Mouse (Mus musculus): Measurements from ENCODE around the gene Cxcr6. TPM values are rescaled to one million over a fixed set of nuclear protein-coding genes. Genes with fewer than 3 reads are reported as not detected.

The Cxcr6 gene
- polyA plus RNA-seq, 1 experiment from 2014 or later, result 0.06 TPM

GRCm38 (mm10) chr9:123851062-123851712, 44.9 kb downstream of the Cxcr6 start:
- CTCF ChIA-PET, result no interaction called here
- H3K27me3 ChIP-seq, result no peaks in the 10 kb centered on the region
- POLR2A ChIA-PET, result no interaction called here
- no peak for TF ChIP-seq CTCF (IDR thresholded peaks at IDR 0.05)
- ATAC-seq (peak; percentile 84), DNase-seq (ENCODE audit: low read depth, low spot score) (no peak)
- in situ Hi-C loops (cut with MboI; ENCODE audit: low pct_unique_long_range_greater_than_20kb), result no loop called here

- CTCF ChIA-PET, result no interaction called here
- in situ Hi-C loops (cut with MboI; ENCODE audit: low pct_unique_long_range_greater_than_20kb), result no loop called here
- POLR2A ChIA-PET, result no interaction called here
- TF ChIP-seq CTCF (IDR thresholded peaks at IDR 0.05), result no peak
- no peaks in the 10 kb centered on the region for H3K27me3 ChIP-seq
- ATAC-seq, result peak; percentile 91
- peak; percentile 57 for DNase-seq (ENCODE audit: low read depth, low spot score)
Observed at GRCm38 (mm10) chr9:123851713-123852448, 45.6 kb downstream of the Cxcr6 start, which contains the start of gene Fyco1. Gene Fyco1, minus strand, starts transcription at chr9:123851899.

GRCm38 (mm10) chr9:123852449-123853390, 46.4 kb downstream of the Cxcr6 start:
- DNase-seq (ENCODE audit: low read depth, low spot score) (no peak), ATAC-seq (no peak)
- in situ Hi-C loops (cut with MboI; ENCODE audit: low pct_unique_long_range_greater_than_20kb), result no loop called here
- CTCF ChIA-PET, result no interaction called here
- TF ChIP-seq CTCF (IDR thresholded peaks at IDR 0.05), result no peak
- POLR2A ChIA-PET, result interaction anchor here (0.5 kb wide), 1 partner anchor 423 kb away, joined by 3 read pairs; no protein-coding TSS in a partner anchor
- H3K27me3 ChIP-seq, result no peaks in the 10 kb centered on the region

- POLR2A ChIA-PET, result no interaction called here
- CTCF ChIA-PET, result no interaction called here
- ATAC-seq, result no peak
Observed at GRCm38 (mm10) chr9:123856836-123857235, 50.6 kb downstream of the Cxcr6 start.

More at GRCm38 (mm10) chr9:123856836-123857235, 50.6 kb downstream of the Cxcr6 start:
- H3K27me3 ChIP-seq, result peaks cover 6% of the 10 kb centered on the region
- no peak for TF ChIP-seq CTCF (IDR thresholded peaks at IDR 0.05)
- no peak for DNase-seq (ENCODE audit: low read depth, low spot score)
- in situ Hi-C loops (cut with MboI; ENCODE audit: low pct_unique_long_range_greater_than_20kb), result no loop called here

Other genes with a start within 250 kb of the Cxcr6 start
- gene Slc6a20b, start 173.9 kb upstream of the Cxcr6 start, polyA plus RNA-seq (2021), result 0.37 TPM
- 0.01 TPM for gene Ccr9, start 128.0 kb upstream of the Cxcr6 start, polyA plus RNA-seq (2021)
- not detected for gene Slc6a20a, start 127.6 kb upstream of the Cxcr6 start, polyA plus RNA-seq (2021)
- gene Lztfl1, start 88.8 kb upstream of the Cxcr6 start, polyA plus RNA-seq (2021), result 71.0 TPM
- gene Fyco1, start 45.4 kb downstream of the Cxcr6 start, polyA plus RNA-seq (2021), result 22.6 TPM
- gene Xcr1, start 55.6 kb downstream of the Cxcr6 start, polyA plus RNA-seq (2021), result 0.12 TPM
- not detected for gene Ccr1, start 162.2 kb downstream of the Cxcr6 start, polyA plus RNA-seq (2021)
- gene Ccr1l1, start 171.9 kb downstream of the Cxcr6 start, polyA plus RNA-seq (2021), result not detected
- gene Ccr3, start 215.5 kb downstream of the Cxcr6 start, polyA plus RNA-seq (2021), result not detected